Mouse (Mus musculus) midbrain, postnatal 0 days (tissue): ENCODE data around the gene Sh3rf3. TPM values are rescaled to one million over a fixed set of nuclear protein-coding genes. Genes with fewer than 3 reads are reported as not detected.
A peak's percentile ranks its signal among the peaks of the same experiment; 100 is the strongest.

ENCODE experiments used
- ATAC-seq: fragments of 200-750 bp; cut with Nextera tagmentation; 2 replicates; pipeline ENCODE4 v1.8.0; 2017; ENCODE audit warnings: moderate number of reproducible peaks, mild to moderate bottlenecking, moderate TSS enrichment, moderate library complexity; ENCODE audit not compliant: low FRiP score
- DNase-seq: peaks from one replicate; pipeline ENCODE4 v3.0.0-alpha.2; 2015; ENCODE audit warnings: low spot score
- H3K27ac ChIP-seq: fragments of 300-500 bp; sonication (generic); 2 replicates; pipeline ENCODE4 v1.5.1; 2014; ENCODE audit warnings: low read depth, mild to moderate bottlenecking, low read length, mixed read lengths
- H3K27me3 ChIP-seq: fragments of 300-500 bp; sonication (generic); 2 replicates; pipeline ENCODE4 v1.6.1; 2014; ENCODE audit warnings: low read length, control low read depth, mixed read lengths; ENCODE audit not compliant: insufficient read depth
- H3K36me3 ChIP-seq: fragments of 300-500 bp; sonication (generic); 2 replicates; pipeline ENCODE4 v1.6.1; 2014; ENCODE audit warnings: low read length, control low read depth, mixed read lengths; ENCODE audit not compliant: insufficient read depth
- H3K4me1 ChIP-seq: fragments of 300-500 bp; sonication (generic); 2 replicates; pipeline ENCODE4 v1.6.1; 2014; ENCODE audit warnings: mild to moderate bottlenecking, control low read depth, antibody characterized with exemption, low read length, mixed read lengths; ENCODE audit not compliant: insufficient read depth
- H3K4me2 ChIP-seq: fragments of 300-500 bp; sonication (generic); 2 replicates; pipeline ENCODE4 v1.6.1; 2014; ENCODE audit warnings: low read depth, mild to moderate bottlenecking, low read length, mixed read lengths; ENCODE audit not compliant: poor library complexity, severe bottlenecking
- H3K4me3 ChIP-seq: fragments of 300-500 bp; sonication (generic); 2 replicates; pipeline ENCODE4 v1.5.1; 2014; ENCODE audit warnings: low read depth, mild to moderate bottlenecking, low read length, moderate library complexity
- H3K9ac ChIP-seq: fragments of 300-500 bp; sonication (generic); replicated peaks from 2 replicates; pipeline ENCODE4 v1.6.1; 2014; ENCODE audit warnings: mild to moderate bottlenecking, low read length, moderate library complexity, mixed read lengths; ENCODE audit not compliant: poor library complexity, severe bottlenecking
- H3K9me3 ChIP-seq: fragments of 300-500 bp; sonication (generic); 2 replicates; pipeline ENCODE4 v1.6.1; 2016; ENCODE audit warnings: low read length, control low read depth
- CTCF ChIP-seq: IDR thresholded peaks from 2 replicates; pipeline ENCODE4 v1.5.1; 2016; ENCODE audit warnings: antibody characterized with exemption, mild to moderate bottlenecking
- WGBS: fragments of 180-500 bp; shearing (Covaris S2); extraction: QIAGEN DNeasy Blood & Tissue Kit; methylation state at CpG from one replicate; pipeline ENCODE4 v1.1.7; 2014; 5-methylcytosine and 5-hydroxymethylcytosine counted together
- polyA plus RNA-seq: library from polyadenylated mRNA; unstranded; fragments of >200 nt; fragmentation: Nextera tagmentation; extraction: Ambion mirVana; gene quantifications from 2 replicates; pipeline ENCODE4 v1.2.1, GENCODE M21; 2015
- total RNA-seq: library from RNA; depleted of rRNA; stranded (reverse); fragments of >200 nt; gene quantifications from 2 replicates; pipeline ENCODE4 v1.2.3, GENCODE M21; 2014

The Sh3rf3 gene
- total and polyA plus RNA-seq, 2 experiments from 2014 or later, result 4.6 to 31.9 TPM

DNA sequence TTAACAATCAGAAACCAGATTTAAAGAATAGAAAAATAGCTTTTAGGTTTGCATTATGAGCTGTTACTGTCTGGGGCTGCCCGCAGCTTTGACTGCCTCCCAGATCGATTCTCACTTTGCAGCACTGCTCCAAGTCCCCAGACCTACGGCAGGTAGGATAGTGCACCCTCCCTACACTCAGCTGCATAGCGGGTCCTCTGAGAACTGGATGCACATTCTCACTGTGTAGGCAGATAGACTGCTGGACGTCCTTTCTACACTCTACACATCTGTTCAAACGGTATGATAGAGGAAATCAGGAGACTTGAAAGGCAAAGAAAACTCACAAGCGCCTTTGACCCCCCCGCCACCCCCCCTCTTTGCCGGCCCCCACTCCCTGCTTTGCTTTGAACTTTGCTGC is 42.7 kb downstream of the Sh3rf3 start:
- Histone ChIP-seq H3K27me3 (no peaks in the 10 kb centered on the region), H3K36me3 (no peaks in the 10 kb centered on the region), H3K4me2 (no peak overlapping the region), H3K27ac (no peak overlapping the region), H3K4me3 (no peak overlapping the region), H3K9me3 (no peaks in the 10 kb centered on the region), H3K4me1 (peaks cover 6% of the 10 kb centered on the region; the same call in 1 of the 2 replicates), H3K9ac (no peak overlapping the region)
- DNase-seq (no peak), ATAC-seq (no peak)
- TF ChIP-seq CTCF, result no peak
- WGBS, result 71% methylated on average over 9 of the region's 9 CpGs

DNA sequence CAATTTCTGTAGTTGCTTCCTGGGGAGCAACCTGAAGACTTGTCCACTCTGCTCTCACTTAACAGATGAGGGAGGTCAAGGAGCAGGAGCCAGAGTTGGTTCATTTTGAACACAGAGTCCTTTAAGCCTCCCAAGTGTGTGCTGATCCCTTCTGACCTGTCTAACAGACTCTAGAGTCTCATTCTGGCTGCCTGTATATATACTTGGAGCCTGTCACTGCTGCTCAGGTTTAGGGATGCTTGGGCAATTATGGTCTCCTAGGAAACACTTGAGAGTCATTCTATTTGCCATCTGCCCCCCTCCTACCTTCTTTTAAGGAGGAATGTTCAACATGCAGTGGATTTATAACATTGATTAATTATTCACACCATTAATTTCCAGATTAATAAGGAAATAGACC is 43.6 kb downstream of the Sh3rf3 start:
- peaks cover 6% of the 10 kb centered on the region; the same call in 1 of the 2 replicates for H3K4me1 ChIP-seq
- DNase-seq (peak; percentile 55), ATAC-seq (no peak)
- no peak overlapping the region for H3K9ac ChIP-seq
- no peak overlapping the region for H3K27ac ChIP-seq
- no peak overlapping the region for H3K4me2 ChIP-seq
- H3K4me3 ChIP-seq, result no peak overlapping the region
- no peaks in the 10 kb centered on the region for H3K27me3 ChIP-seq
- H3K36me3 ChIP-seq, result no peaks in the 10 kb centered on the region
- no peak for TF ChIP-seq CTCF
- H3K9me3 ChIP-seq, result no peaks in the 10 kb centered on the region

DNA sequence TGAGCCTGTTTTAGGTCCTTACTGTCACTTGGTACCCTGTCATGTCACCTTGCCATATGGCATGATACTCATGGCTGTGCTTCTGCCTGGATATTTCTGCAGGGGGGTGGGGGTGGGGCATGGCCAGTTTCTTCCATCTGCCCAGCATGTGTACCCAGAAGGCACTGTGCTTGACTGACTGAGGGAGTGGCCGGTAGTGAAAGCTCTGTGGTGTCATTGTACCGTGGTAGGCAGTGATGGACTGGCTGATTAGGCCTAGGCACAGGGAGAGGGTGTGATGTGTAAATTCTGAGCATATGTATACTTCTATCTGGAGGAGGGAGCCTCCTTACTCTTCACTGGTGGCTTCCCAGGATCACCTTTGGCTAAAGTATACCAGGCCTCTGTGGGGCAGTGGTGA is 51.6 kb downstream of the Sh3rf3 start:
- Histone ChIP-seq H3K9me3 (no peaks in the 10 kb centered on the region), H3K4me2 (no peak overlapping the region), H3K9ac (no peak overlapping the region), H3K4me3 (no peak overlapping the region), H3K4me1 (no peaks in the 10 kb centered on the region), H3K27me3 (no peaks in the 10 kb centered on the region), H3K27ac (no peak overlapping the region), H3K36me3 (no peaks in the 10 kb centered on the region)
- ATAC-seq (0 out of 2 replicates have a peak, but pooled peaks have one; percentile 34), DNase-seq (no peak)
- WGBS, result 68% methylated on average over 2 of the region's 2 CpGs
- no peak for TF ChIP-seq CTCF

DNA sequence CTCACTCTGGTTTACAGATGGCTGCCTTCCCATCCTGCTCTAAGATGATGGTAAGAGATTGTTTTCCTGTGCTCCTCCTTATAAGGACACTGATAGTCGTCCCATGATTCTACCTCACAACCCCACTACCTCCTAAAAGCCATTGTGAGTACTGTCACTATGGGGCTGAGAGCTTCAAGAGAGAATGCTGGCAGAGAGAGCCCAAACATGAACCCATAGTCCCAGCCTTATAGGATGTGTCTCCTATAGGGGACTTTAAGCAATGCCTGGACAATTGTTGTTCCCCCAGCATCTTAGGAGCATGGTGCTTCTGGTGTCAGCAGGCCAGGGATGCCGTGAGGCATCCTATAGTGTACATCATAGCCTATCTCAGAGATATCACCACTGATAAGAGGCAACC is 54.4 kb downstream of the Sh3rf3 start:
- no peaks in the 10 kb centered on the region for H3K36me3 ChIP-seq
- H3K4me1 ChIP-seq, result 0 out of 2 replicates have a peak, but pooled peaks cover 11% of the 10 kb centered on the region
- TF ChIP-seq CTCF, result no peak
- H3K9me3 ChIP-seq, result no peaks in the 10 kb centered on the region
- ATAC-seq, result no peak
- H3K27ac ChIP-seq, result no peak overlapping the region
- H3K4me3 ChIP-seq, result no peak overlapping the region
- H3K9ac ChIP-seq, result no peak overlapping the region
- no peak for DNase-seq
- no peak overlapping the region for H3K4me2 ChIP-seq
- WGBS, result 90% methylated on average over 2 of the region's 2 CpGs
- H3K27me3 ChIP-seq, result no peaks in the 10 kb centered on the region

DNA sequence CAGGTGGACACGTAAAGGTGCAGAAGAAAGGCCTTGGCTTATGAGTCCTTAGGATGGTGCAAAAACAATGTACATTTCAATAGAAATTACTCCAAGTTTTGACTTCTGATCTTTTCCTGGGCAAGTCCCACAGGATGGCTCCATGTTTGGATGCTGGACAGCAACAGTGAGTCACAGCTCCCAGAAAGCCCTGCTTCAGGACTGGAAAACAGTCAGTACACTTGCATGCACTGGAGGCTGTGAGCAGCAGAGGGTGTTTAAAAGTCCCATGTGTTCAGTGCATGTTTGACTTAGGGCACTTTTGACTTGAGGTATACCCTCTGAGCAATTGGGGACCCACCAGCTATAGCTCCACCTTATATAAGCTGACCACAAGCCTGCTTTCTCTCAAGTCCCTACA is 56.7 kb downstream of the Sh3rf3 start:
- no peak for TF ChIP-seq CTCF
- Histone ChIP-seq H3K36me3 (no peaks in the 10 kb centered on the region), H3K4me1 (peaks cover 11% of the 10 kb centered on the region; the same call in 1 of the 2 replicates), H3K9ac (no peak overlapping the region), H3K27ac (no peak overlapping the region), H3K4me2 (no peak overlapping the region), H3K9me3 (no peaks in the 10 kb centered on the region), H3K4me3 (no peak overlapping the region), H3K27me3 (no peaks in the 10 kb centered on the region)
- no peak for DNase-seq
- no peak for ATAC-seq
- 97% methylated on average over 1 of the region's 1 CpGs for WGBS

DNA sequence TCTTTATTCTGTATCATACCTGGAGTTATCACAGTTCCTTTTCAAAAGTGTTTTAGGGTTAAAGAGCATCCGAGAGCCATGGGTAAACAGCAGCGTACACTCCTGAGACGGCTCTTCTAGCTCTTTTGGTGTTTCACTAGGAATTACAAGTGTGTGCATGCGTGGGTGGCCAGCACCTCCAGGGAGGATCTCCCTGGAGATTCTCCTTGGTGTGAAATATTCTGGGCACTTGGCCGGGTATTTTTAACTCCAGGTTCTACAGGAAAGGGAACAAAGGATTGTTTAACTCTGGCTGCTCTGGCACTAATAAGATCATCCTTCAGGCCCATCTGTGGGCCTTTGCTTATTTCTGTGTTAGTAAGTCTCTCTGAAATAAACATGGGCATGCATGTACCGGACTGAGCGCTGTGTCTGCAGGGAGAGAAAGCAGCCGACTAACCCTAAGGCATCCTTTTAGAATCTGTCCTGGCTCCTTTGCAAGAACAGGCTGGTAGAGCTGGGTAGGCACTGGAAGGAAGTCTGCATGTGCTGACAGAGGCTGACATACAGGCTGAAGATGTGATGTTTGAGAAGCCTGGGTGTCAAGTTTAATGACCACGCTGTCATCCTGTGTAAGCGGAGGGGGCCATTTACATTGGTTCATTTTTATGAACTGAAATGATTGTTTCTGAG is 58.1 kb downstream of the Sh3rf3 start:
- H3K9me3 ChIP-seq, result no peaks in the 10 kb centered on the region
- no peak overlapping the region for H3K4me3 ChIP-seq
- peak overlapping the region; percentile 79 for H3K27ac ChIP-seq
- peak overlapping the region; percentile 44; the same call in 1 of the 2 replicates for H3K9ac ChIP-seq
- H3K36me3 ChIP-seq, result no peaks in the 10 kb centered on the region
- no peaks in the 10 kb centered on the region for H3K27me3 ChIP-seq
- DNase-seq (no peak), ATAC-seq (peak; percentile 67; the same call in 1 of the 2 replicates)
- TF ChIP-seq CTCF, result no peak
- H3K4me2 ChIP-seq, result peak overlapping the region; percentile 9; the same call in 1 of the 2 replicates
- 38% methylated on average over 10 of the region's 10 CpGs for WGBS
- peaks cover 11% of the 10 kb centered on the region; the same call in 1 of the 2 replicates for H3K4me1 ChIP-seq
